Mouse (Mus musculus) right cerebral cortex, adult 2 months (tissue): ENCODE measurements at regions not wholly inside any gene's neighbourhood (a gene's known extent, or its start where the extent isn't known, plus 50 kb on each side); places are given as distances from the start of the nearest gene placed in this dataset.
"Not testable (repeated sequence)": the region's sequence is repeated elsewhere in the genome, so short reads cannot be mapped to it uniquely, and the experiment has no call there.

ENCODE experiments used
- DNase-seq, 2 experiments: peaks; one replicate each; pipeline ENCODE4 v3.0.0; 2021 to 2022; ENCODE audit warnings: low spot score in 2 of 2

- no peak for DNase-seq
Measured at GRCm38 (mm10) chr16:69937514-69938194, 74.1 kb upstream of the Speer2 start.

GRCm38 (mm10) chr16:69943635-69944034 is 80.1 kb upstream of the Speer2 start:
- no peak for DNase-seq

GRCm38 (mm10) chr16:69948783-69949182 is 85.2 kb upstream of the Speer2 start:
- no peak for DNase-seq

GRCm38 (mm10) chr16:69949339-69949738 is 85.8 kb upstream of the Speer2 start:
- DNase-seq: no peak

- no peak for DNase-seq
Measured at GRCm38 (mm10) chr16:69951581-69951980, 88.0 kb upstream of the Speer2 start.

- not testable (repeated sequence) for DNase-seq
Measured at GRCm38 (mm10) chr16:69966561-69966960, 103.0 kb upstream of the Speer2 start.

GRCm38 (mm10) chr16:69979813-69980527 is 116.4 kb upstream of the Speer2 start:
- no peak for DNase-seq

GRCm38 (mm10) chr16:69984320-69984719 is 120.8 kb upstream of the Speer2 start:
- no peak for DNase-seq

- no peak for DNase-seq
Measured at GRCm38 (mm10) chr16:69991907-69992470, 128.4 kb upstream of the Speer2 start.

GRCm38 (mm10) chr16:69992715-69993114 is 129.2 kb upstream of the Speer2 start:
- DNase-seq: no peak

- DNase-seq: no peak
Measured at GRCm38 (mm10) chr16:70006863-70007262, 143.3 kb upstream of the Speer2 start.

- no peak for DNase-seq
Measured at GRCm38 (mm10) chr16:70016980-70017379, 153.4 kb upstream of the Speer2 start.

- no peak for DNase-seq
Measured at GRCm38 (mm10) chr16:70019564-70019963, 156.0 kb upstream of the Speer2 start.

GRCm38 (mm10) chr16:70021436-70021835 is 157.9 kb upstream of the Speer2 start:
- no peak for DNase-seq

- DNase-seq: no peak
Measured at GRCm38 (mm10) chr16:70028649-70029048, 165.1 kb upstream of the Speer2 start.

- no peak for DNase-seq
Measured at GRCm38 (mm10) chr16:70045547-70045946, 182.0 kb upstream of the Speer2 start.

- no peak for DNase-seq
Measured at GRCm38 (mm10) chr16:70046009-70046408, 182.5 kb upstream of the Speer2 start.

- no peak for DNase-seq
Measured at GRCm38 (mm10) chr16:70049850-70050249, 186.3 kb upstream of the Speer2 start.

GRCm38 (mm10) chr16:70071471-70071870 is 207.9 kb upstream of the Speer2 start:
- no peak for DNase-seq

- DNase-seq: peak in 1 of 2 experiments; percentile 8
Measured at GRCm38 (mm10) chr16:70073740-70074139, 210.2 kb upstream of the Speer2 start.

- peak in 1 of 2 experiments; percentile 8 for DNase-seq
Measured at GRCm38 (mm10) chr16:70079497-70079896, 216.0 kb upstream of the Speer2 start.

GRCm38 (mm10) chr16:70091291-70091690 is 222.5 kb upstream of the Gbe1 start:
- DNase-seq: no peak

- DNase-seq: no peak
Measured at GRCm38 (mm10) chr16:70091963-70092362, 221.8 kb upstream of the Gbe1 start.
